Mouse (Mus musculus) heart, adult 2 months (tissue): ENCODE results near the gene Hpcal1. TPM values are rescaled to one million over a fixed set of nuclear protein-coding genes. Genes with fewer than 3 reads are reported as not detected.

Experiments used
- DNase-seq, 2 experiments: peaks; one replicate each; pipeline ENCODE4 v3.0.0; 2021
- H3K27ac ChIP-seq: fragments of 200-600 bp; 2 replicates; pipeline ENCODE4 v1.8.1; 2022
- H3K27me3 ChIP-seq: fragments of 200-500 bp; 2 replicates; pipeline ENCODE4 v1.6.1; 2012; ENCODE audit warnings: mild to moderate bottlenecking, low read length, inconsistent platforms, mixed read lengths; ENCODE audit not compliant: control insufficient read depth, insufficient read depth
- H3K36me3 ChIP-seq: fragments of 200-500 bp; 2 replicates; pipeline ENCODE4 v1.6.1; 2012; ENCODE audit warnings: low read length, inconsistent platforms; ENCODE audit not compliant: control insufficient read depth, insufficient read depth
- H3K4me1 ChIP-seq: fragments of 200-500 bp; 2 replicates; pipeline ENCODE4 v1.6.1; 2011; ENCODE audit warnings: low read length; ENCODE audit not compliant: control insufficient read depth, insufficient read depth
- H3K4me3 ChIP-seq: fragments of 200-600 bp; 2 replicates; pipeline ENCODE4 v1.8.1; 2022
- H3K79me2 ChIP-seq: fragments of 200-500 bp; replicated peaks from 2 replicates; pipeline ENCODE4 v1.6.1; 2012; ENCODE audit warnings: mild to moderate bottlenecking, inconsistent platforms, low read length, moderate library complexity, mixed read lengths; ENCODE audit not compliant: control insufficient read depth, insufficient read depth
- H3K9ac ChIP-seq: fragments of 200-500 bp; 2 replicates; pipeline ENCODE4 v1.6.1; 2012; ENCODE audit warnings: low read depth, mild to moderate bottlenecking, control low read depth, inconsistent platforms, low read length, mixed read lengths
- CTCF ChIP-seq: fragments of 200-600 bp; IDR thresholded peaks from 2 replicates; pipeline ENCODE4 v1.8.1; 2022; ENCODE audit warnings: antibody characterized with exemption, mild to moderate bottlenecking, moderate library complexity
- EP300 ChIP-seq: fragments of 200-500 bp; IDR thresholded peaks from 2 replicates; pipeline ENCODE4 v1.6.1; 2011; ENCODE audit warnings: low read depth, low read length, control low read depth; ENCODE audit not compliant: insufficient read depth
- POLR2A ChIP-seq: fragments of 200-500 bp; IDR thresholded peaks from 2 replicates; pipeline ENCODE4 v1.6.1; 2011; ENCODE audit warnings: mild to moderate bottlenecking, low read depth, low read length, control low read depth; ENCODE audit not compliant: insufficient read depth
- WGBS: fragments of 180-500 bp; shearing (Covaris S2); methylation state at CpG from one replicate; pipeline ENCODE4 v1.1.7; 2018; 5-methylcytosine and 5-hydroxymethylcytosine counted together
- intact Hi-C: fragments of 180-260 bp; cut with DNase I; formaldehyde crosslinking; loops from one replicate; pipeline ENCODE4 v1.15.1; 2025
- long read RNA-seq: library from polyadenylated mRNA; stranded (forward); transcript quantifications from one replicate; pipeline ENCODE4 v2.0.0, GENCODE M21; 2021
- polyA plus RNA-seq: library from polyadenylated mRNA; depleted of rRNA; stranded (reverse); fragments of >200 nt; gene quantifications from 2 replicates; pipeline ENCODE4 v1.2.3, GENCODE M21; 2012; rRNA removed
- total RNA-seq, 2 experiments: library from RNA; stranded (reverse); gene quantifications; 2 replicates each; pipeline ENCODE4 v1.2.3; 2021

Gene Hpcal1
- total RNA-seq: 10 to 100 TPM; 16.3 to 21.5 TPM
- 37.9 and 41.9 TPM in 2 replicates for polyA plus RNA-seq
- long read RNA-seq, transcript Hpcal1-201 (4 exons, 1,526 nt): major isoform, 23 of 32 reads
- long read RNA-seq, partial matches to known transcripts: 0 of 32 reads
- long read RNA-seq, other reads (novel, unspliced or antisense): 7 of 32 reads

- WGBS: under 1% methylated on average over 72 of the region's 72 CpGs
- intact Hi-C loops: loop anchor here (5.0 kb wide), 1 partner anchor 107 kb away; no protein-coding TSS in a partner anchor
- H3K4me3 ChIP-seq: peak within 1 kb of the TSS; percentile 66
- no peaks in the 10 kb centered on the region for H3K36me3 ChIP-seq
- TF ChIP-seq POLR2A (peak; percentile 77), EP300 (no peak)
- peak within 1 kb of the TSS; percentile 82 for H3K27ac ChIP-seq
- peaks cover 2% of the 10 kb centered on the region; the same call in 1 of the 2 replicates for H3K79me2 ChIP-seq
- peak; percentile 95 to 98 for DNase-seq
- no peaks in the 10 kb centered on the region for H3K27me3 ChIP-seq
- peaks cover 13% of the 10 kb centered on the region for H3K4me1 ChIP-seq
- H3K9ac ChIP-seq: peak within 1 kb of the TSS; percentile 85
These were observed at the start of gene Hpcal1 for GRCm38 (mm10) chr12:17690564-17691281. Hpcal1 (plus strand) TSS chr12:17690856.

- H3K27ac ChIP-seq: no peak overlapping the region
- intact Hi-C loops: no loop called here
- no peaks in the 10 kb centered on the region for H3K36me3 ChIP-seq
- no peaks in the 10 kb centered on the region for H3K79me2 ChIP-seq
- no peaks in the 10 kb centered on the region; the same call in 1 of the 2 replicates for H3K27me3 ChIP-seq
- no peak overlapping the region for H3K4me3 ChIP-seq
- no peak for TF ChIP-seq CTCF
- no peak for TF ChIP-seq EP300
- TF ChIP-seq POLR2A: no peak
- 59% methylated on average over 4 of the region's 4 CpGs for WGBS
- H3K9ac ChIP-seq: no peak overlapping the region
- no peak for DNase-seq
- H3K4me1 ChIP-seq: no peaks in the 10 kb centered on the region
These were observed 49.4 kb upstream of the Hpcal1 start for GRCm38 (mm10) chr12:17641269-17641668.

- DNase-seq: no peak
- WGBS: 80% methylated on average over 12 of the region's 12 CpGs
- TF ChIP-seq EP300 (no peak), POLR2A (no peak), CTCF (no peak)
- no peak overlapping the region for H3K4me3 ChIP-seq
- intact Hi-C loops: no loop called here
- H3K79me2 ChIP-seq: no peaks in the 10 kb centered on the region
- H3K36me3 ChIP-seq: no peaks in the 10 kb centered on the region
- no peaks in the 10 kb centered on the region; the same call in 1 of the 2 replicates for H3K27me3 ChIP-seq
- H3K27ac ChIP-seq: no peak overlapping the region
- H3K4me1 ChIP-seq: no peaks in the 10 kb centered on the region
- no peak overlapping the region for H3K9ac ChIP-seq
These were observed 46.1 kb upstream of the Hpcal1 start for GRCm38 (mm10) chr12:17644385-17645222.

GRCm38 (mm10) chr12:17646457-17646856 lies 44.2 kb upstream of the Hpcal1 start:
- 66% methylated on average over 6 of the region's 6 CpGs for WGBS
- intact Hi-C loops: no loop called here

GRCm38 (mm10) chr12:17651223-17652095 lies 39.2 kb upstream of the Hpcal1 start:
- H3K79me2 ChIP-seq: no peaks in the 10 kb centered on the region
- no peak overlapping the region for H3K4me3 ChIP-seq
- no peaks in the 10 kb centered on the region for H3K27me3 ChIP-seq
- WGBS: 70% methylated on average over 7 of the region's 7 CpGs
- H3K4me1 ChIP-seq: no peaks in the 10 kb centered on the region
- no peak for DNase-seq
- no peak for TF ChIP-seq EP300
- no peak for TF ChIP-seq POLR2A
- TF ChIP-seq CTCF: no peak
- no peak overlapping the region for H3K9ac ChIP-seq
- H3K27ac ChIP-seq: no peak overlapping the region
- no peaks in the 10 kb centered on the region for H3K36me3 ChIP-seq
- intact Hi-C loops: no loop called here

More at GRCm38 (mm10) chr12:17646457-17646856, 44.2 kb upstream of the Hpcal1 start:
- no peak overlapping the region for H3K9ac ChIP-seq
- no peak overlapping the region for H3K27ac ChIP-seq
- H3K27me3 ChIP-seq: no peaks in the 10 kb centered on the region; the same call in 1 of the 2 replicates
- no peak for DNase-seq
- H3K36me3 ChIP-seq: no peaks in the 10 kb centered on the region
- TF ChIP-seq POLR2A (no peak), CTCF (no peak), EP300 (no peak)
- no peaks in the 10 kb centered on the region for H3K4me1 ChIP-seq
- no peak overlapping the region for H3K4me3 ChIP-seq
- H3K79me2 ChIP-seq: no peaks in the 10 kb centered on the region
